Mouse (Mus musculus) left cerebral cortex, postnatal 4 days (tissue): ENCODE data around the gene Acads. TPM values are rescaled to one million over a fixed set of nuclear protein-coding genes. Genes with fewer than 3 reads are reported as not detected.
"Not testable (repeated sequence)": the region's sequence is repeated elsewhere in the genome, so short reads cannot be mapped to it uniquely, and the experiment has no call there.

Experiments
- DNase-seq: peaks from one replicate; pipeline ENCODE4 v3.0.0-alpha.2; 2022
- intact Hi-C: fragments of 180-260 bp; cut with DNase I; formaldehyde crosslinking; loops from one replicate; pipeline ENCODE4 v1.15.1; 2025
- total RNA-seq, 2 experiments: library from RNA; stranded (reverse); gene quantifications; 2 replicates each; pipeline ENCODE4 v1.2.3; 2021

The Acads gene
- total RNA-seq, 2 experiments from 2014 or later = 9.1 to 9.4 TPM

GRCm38 (mm10) chr5:115126578-115127312 is 7.6 kb upstream of the Acads start:
- intact Hi-C loops = loop anchor here (10.0 kb wide), 1 partner anchor 108 kb away; the partner anchor contains the start of gene Pop5

DNA sequence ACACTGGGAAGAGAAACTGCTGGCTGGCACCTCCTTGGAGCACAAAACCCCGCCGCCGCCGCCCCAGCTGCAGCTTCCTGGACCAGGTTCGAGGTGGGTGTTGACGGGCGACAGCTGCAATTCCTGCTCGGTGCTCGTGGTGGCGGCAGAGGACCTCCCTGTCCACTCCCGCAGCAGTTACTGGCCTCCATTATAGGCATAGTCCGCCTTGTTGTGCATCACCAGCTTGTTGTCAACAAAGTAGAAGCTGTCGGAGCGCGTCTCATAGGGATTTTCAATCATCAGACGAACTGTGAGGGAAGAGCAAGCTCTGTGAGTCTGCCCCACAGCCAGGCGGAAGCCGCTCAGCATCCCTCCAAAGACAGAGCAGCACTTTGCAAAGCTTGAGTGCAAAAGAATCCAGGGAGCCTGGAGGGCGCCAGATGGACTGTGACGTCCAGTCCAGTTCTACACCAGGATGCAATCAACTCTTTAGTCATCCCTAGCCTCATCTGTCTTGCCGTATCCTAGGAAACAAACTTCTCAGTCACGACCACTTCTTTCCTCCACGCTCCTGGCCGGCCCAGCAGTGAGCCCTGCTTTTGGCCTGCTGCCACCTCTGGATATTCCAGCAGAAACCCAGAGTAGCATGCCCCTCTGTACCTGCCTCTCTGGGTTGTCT is 6.2 kb upstream of the Acads start:
- peak; percentile 86 for DNase-seq
- intact Hi-C loops = loop anchor here (10.0 kb wide), 1 partner anchor 109 kb away; the partner anchor contains the start of gene Pop5

More at GRCm38 (mm10) chr5:115126578-115127312, 7.6 kb upstream of the Acads start:
- no peak for DNase-seq

DNA sequence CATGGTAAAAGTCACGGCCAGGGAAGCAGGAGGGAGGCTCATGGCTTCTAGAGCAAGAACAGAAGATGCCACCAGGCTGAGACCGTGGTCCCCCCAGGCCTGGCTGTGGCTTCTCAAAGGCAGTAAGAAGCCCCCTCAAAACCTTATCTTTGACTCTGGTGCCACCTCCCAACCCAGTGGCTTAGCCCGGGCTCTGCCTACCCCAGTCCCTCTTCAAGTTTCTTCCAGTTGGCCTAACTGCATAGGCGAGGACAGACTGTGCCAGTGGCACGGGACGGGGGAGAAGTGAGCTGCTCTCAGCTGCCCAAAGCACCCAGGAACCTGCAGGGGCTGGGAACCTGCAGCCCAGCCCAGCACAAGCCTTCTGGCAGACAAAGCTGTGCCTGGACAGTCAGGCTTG is 5.5 kb upstream of the Acads start:
- no peak for DNase-seq
- intact Hi-C loops = loop anchor here (10.0 kb wide), 1 partner anchor 110 kb away; the partner anchor contains the start of gene Pop5

DNA sequence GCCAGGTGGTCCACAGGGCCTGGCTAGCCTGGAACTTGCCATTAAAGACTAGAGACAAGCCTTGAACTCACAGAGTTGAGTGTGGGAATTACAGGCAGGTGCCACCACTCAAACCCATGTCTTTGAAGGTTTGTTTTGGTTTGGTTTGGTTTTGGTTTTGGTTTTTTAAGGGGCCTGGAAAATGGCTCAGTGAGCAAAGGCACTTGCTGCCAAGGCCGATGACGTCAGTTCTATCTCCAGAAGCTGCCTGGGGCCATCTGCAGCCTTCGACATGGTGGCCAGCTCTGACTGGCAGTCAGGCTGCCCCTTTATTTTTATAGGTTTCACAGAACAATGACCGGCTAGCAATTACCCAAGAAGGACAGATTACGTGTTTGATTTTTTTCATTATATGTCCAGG is 1.8 kb upstream of the Acads start:
- DNase-seq = peak; percentile 43
- intact Hi-C loops = loop anchor here (10.0 kb wide), 1 partner anchor 114 kb away; the partner anchor contains the start of gene Pop5

GRCm38 (mm10) chr5:115117467-115117866 is 1.7 kb downstream of the Acads start:
- intact Hi-C loops = no loop called here

GRCm38 (mm10) chr5:115116426-115116825 is 2.7 kb downstream of the Acads start:
- intact Hi-C loops = no loop called here
- DNase-seq = no peak

More at GRCm38 (mm10) chr5:115117467-115117866, 1.7 kb downstream of the Acads start:
- DNase-seq = no peak

- DNase-seq = no peak
- intact Hi-C loops = no loop called here
Measured at GRCm38 (mm10) chr5:115114501-115114900, 4.6 kb downstream of the Acads start.

GRCm38 (mm10) chr5:115113244-115113643 is 5.9 kb downstream of the Acads start:
- intact Hi-C loops = no loop called here

GRCm38 (mm10) chr5:115111156-115111555 is 8.0 kb downstream of the Acads start:
- DNase-seq = no peak
- intact Hi-C loops = no loop called here

More at GRCm38 (mm10) chr5:115113244-115113643, 5.9 kb downstream of the Acads start:
- DNase-seq = no peak

DNA sequence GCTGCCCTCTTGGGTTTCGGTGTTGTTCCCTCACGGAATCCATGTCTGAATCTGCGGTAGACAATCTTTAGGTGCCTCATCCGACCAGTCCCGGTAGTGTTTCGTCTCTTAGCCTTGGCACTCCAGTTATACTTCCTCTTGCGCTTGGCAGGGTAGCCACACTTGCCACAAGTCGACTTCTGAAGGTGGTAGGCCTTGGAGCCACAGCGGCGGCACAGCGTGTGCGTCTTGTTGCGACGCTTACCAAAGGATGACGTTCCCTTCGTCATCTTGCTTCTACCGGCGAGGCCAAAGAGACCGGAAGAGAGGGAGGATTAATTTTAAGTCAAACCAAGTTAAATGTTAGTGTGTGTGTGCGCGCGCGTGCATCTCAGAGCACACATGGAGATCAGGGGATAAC is 15.9 kb downstream of the Acads start:
- intact Hi-C loops = not testable (repeated sequence)

GRCm38 (mm10) chr5:115102231-115102630 is 16.9 kb downstream of the Acads start:
- intact Hi-C loops = no loop called here

More for the DNA sequence above, 15.9 kb downstream of the Acads start:
- not testable (repeated sequence) for DNase-seq

GRCm38 (mm10) chr5:115100473-115100872 is 18.7 kb downstream of the Acads start:
- DNase-seq = no peak
- intact Hi-C loops = no loop called here

More at GRCm38 (mm10) chr5:115102231-115102630, 16.9 kb downstream of the Acads start:
- no peak for DNase-seq

GRCm38 (mm10) chr5:115099991-115100390 is 19.2 kb downstream of the Acads start:
- no peak for DNase-seq
- intact Hi-C loops = no loop called here

- no peak for DNase-seq
- intact Hi-C loops = no loop called here
Measured at GRCm38 (mm10) chr5:115099530-115099929, 19.6 kb downstream of the Acads start.

DNA sequence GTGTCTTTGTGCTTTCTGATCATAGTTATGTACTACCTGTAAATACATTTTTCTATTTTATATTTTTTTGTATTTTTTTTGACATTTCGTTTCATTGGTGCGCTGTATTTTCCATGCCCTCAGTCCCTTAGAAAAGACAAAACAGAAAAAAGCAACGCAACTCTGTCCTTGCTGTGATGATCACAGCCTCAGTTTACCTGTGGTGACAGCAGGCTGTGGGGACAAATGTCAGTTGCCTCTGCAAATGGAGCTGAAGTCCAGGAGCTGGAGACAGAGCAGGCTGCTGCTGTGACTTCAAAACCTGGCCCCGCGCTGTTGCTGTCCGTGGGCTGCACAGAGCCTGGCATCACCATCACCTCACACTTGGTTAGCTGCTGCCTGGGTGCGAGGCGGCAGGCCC is 21.0 kb downstream of the Acads start, which contains the start of gene Gm10401:
Gm10401 (minus strand) TSS at position 101 of the 400 bp plus-strand sequence.
- no peak for DNase-seq
- intact Hi-C loops = no loop called here

DNA sequence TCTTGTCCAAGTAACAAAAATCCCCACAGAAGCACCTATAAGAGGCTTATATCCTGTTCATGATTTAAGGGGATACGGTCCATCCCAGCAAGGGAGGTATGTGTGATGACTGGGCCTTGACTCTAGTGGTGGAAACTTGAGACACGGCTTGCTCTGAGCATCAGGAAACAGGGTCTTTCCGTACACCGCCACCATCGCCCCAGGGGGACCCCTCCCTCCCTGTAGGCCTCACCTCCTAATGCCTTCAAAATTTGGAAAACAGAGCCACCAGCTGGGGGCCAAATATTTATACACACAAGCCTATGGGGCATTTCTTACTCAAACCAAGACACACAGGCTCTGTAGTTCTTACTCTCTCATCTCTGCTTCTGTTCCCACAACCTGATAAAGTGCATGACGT is 27.4 kb downstream of the Acads start:
- intact Hi-C loops = no loop called here

GRCm38 (mm10) chr5:115091015-115091414 is 28.1 kb downstream of the Acads start:
- intact Hi-C loops = no loop called here
- no peak for DNase-seq

More for the DNA sequence above, 27.4 kb downstream of the Acads start:
- DNase-seq = no peak

GRCm38 (mm10) chr5:115089592-115090268 is 29.4 kb downstream of the Acads start:
- intact Hi-C loops = no loop called here
- no peak for DNase-seq

DNA sequence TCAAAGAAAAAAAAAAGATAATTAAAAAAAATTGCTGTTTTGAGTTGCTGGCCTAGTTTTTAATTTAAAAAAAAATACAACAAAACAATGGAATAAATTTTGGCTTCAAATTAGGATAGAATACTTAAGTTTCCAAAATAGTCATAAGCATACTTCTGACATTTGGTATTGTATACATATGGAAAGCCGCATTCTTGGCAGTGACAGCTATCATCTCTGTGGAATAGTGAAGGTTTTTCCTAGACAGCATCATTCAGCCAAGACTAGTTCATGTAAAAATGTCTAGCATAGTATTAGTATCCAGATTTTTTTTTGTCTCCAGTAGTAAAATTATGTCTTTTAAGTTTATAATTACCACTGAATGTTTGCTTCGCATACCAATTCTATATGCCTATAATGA is 33.5 kb downstream of the Acads start:
- intact Hi-C loops = no loop called here
- no peak for DNase-seq

- intact Hi-C loops = loop anchor here (2.0 kb wide), 1 partner anchor 105 kb away; no protein-coding TSS in a partner anchor
Measured at GRCm38 (mm10) chr5:115083492-115083891, 35.7 kb downstream of the Acads start.

GRCm38 (mm10) chr5:115081636-115082035 is 37.5 kb downstream of the Acads start:
- no peak for DNase-seq
- intact Hi-C loops = loop anchor here (2.0 kb wide), 1 partner anchor 103 kb away; no protein-coding TSS in a partner anchor

More at GRCm38 (mm10) chr5:115083492-115083891, 35.7 kb downstream of the Acads start:
- no peak for DNase-seq
